Mouse (Mus musculus) midbrain, embryonic 10.5 days (tissue): ENCODE measurements at regions not wholly inside any gene's neighbourhood (a gene's known extent, or its start where the extent isn't known, plus 50 kb on each side); places are given as distances from the start of the nearest gene placed in this dataset.
"Not testable (repeated sequence)": the region's sequence is repeated elsewhere in the genome, so short reads cannot be mapped to it uniquely, and the experiment has no call there.

ENCODE experiments used
- DNase-seq: peaks from one replicate; pipeline ENCODE4 v3.0.0-alpha.2; 2017; ENCODE audit warnings: low spot score
- H3K27ac ChIP-seq: fragments of 300-500 bp; sonication (generic); replicated peaks from 2 replicates; pipeline ENCODE4 v1.5.1; 2016; ENCODE audit warnings: mild to moderate bottlenecking
- H3K27me3 ChIP-seq: fragments of 300-500 bp; sonication (generic); 2 replicates; pipeline ENCODE4 v1.6.1; 2016; ENCODE audit warnings: low read depth, mild to moderate bottlenecking; ENCODE audit not compliant: poor library complexity, severe bottlenecking
- H3K36me3 ChIP-seq: fragments of 300-500 bp; sonication (generic); 2 replicates; pipeline ENCODE4 v1.6.1; 2016; ENCODE audit warnings: mild to moderate bottlenecking, moderate library complexity
- H3K4me1 ChIP-seq: fragments of 300-500 bp; sonication (generic); 2 replicates; pipeline ENCODE4 v1.6.1; 2016
- H3K4me3 ChIP-seq: fragments of 300-500 bp; sonication (generic); 2 replicates; pipeline ENCODE4 v1.5.1; 2016; ENCODE audit warnings: mild to moderate bottlenecking, moderate library complexity
- H3K9me3 ChIP-seq: fragments of 300-500 bp; sonication (generic); replicated peaks from 2 replicates; pipeline ENCODE4 v1.6.1; 2016; ENCODE audit warnings: mild to moderate bottlenecking
- WGBS: fragments of 180-500 bp; shearing (Covaris S2); methylation state at CpG from one replicate; pipeline ENCODE4 v1.1.7; 2016; 5-methylcytosine and 5-hydroxymethylcytosine counted together

DNA sequence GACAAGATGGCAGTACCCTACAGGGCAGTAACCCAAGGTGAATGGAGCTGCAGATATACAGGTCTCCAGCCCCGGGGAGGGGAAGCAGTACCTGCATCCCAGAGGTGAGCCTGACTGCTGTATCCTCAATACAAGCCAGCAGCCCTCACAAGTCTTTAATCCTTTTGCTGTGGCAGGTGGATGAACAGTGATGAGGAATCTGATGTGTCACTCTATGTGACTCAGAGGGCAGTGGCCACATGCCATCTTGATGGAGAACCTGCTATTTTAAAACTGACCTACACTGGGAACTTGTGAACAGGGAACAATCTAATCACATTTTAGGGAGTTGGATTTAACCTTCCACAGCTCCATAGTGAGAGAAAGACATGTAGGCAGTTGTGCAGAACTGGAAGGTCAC lies 251.7 kb upstream of the Crbn start:
- no peaks in the 10 kb centered on the region for H3K4me1 ChIP-seq
- no peaks in the 10 kb centered on the region for H3K27me3 ChIP-seq
- H3K27ac ChIP-seq: no peak overlapping the region
- H3K4me3 ChIP-seq: no peak overlapping the region
- H3K36me3 ChIP-seq: no peaks in the 10 kb centered on the region
- DNase-seq: no peak
- no peaks in the 10 kb centered on the region for H3K9me3 ChIP-seq
- 85% methylated on average over 1 of the region's 1 CpGs for WGBS

DNA sequence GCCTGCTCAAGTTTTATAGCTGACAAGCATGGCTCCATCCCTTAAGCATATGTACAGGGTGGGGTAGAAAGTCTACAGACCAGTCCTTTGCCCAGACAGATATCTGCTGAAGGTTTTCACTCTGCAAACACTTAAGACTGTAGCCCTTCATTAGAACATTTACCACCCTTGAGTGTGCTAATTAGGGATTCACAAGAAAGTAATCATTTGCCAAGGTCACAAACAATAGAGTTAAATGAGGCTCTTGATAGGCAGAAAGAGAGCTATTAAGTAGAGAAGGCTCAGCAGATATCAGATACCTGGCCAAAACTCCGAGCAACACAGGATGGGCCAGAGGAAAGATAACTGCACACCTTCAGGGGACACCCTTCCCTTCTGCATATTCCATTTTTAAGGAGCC lies 252.3 kb upstream of the Crbn start:
- 86% methylated on average over 1 of the region's 1 CpGs for WGBS
- no peaks in the 10 kb centered on the region for H3K9me3 ChIP-seq
- no peaks in the 10 kb centered on the region for H3K4me1 ChIP-seq
- no peak overlapping the region for H3K27ac ChIP-seq
- H3K4me3 ChIP-seq: no peak overlapping the region
- H3K36me3 ChIP-seq: no peaks in the 10 kb centered on the region
- no peaks in the 10 kb centered on the region for H3K27me3 ChIP-seq
- no peak for DNase-seq

DNA sequence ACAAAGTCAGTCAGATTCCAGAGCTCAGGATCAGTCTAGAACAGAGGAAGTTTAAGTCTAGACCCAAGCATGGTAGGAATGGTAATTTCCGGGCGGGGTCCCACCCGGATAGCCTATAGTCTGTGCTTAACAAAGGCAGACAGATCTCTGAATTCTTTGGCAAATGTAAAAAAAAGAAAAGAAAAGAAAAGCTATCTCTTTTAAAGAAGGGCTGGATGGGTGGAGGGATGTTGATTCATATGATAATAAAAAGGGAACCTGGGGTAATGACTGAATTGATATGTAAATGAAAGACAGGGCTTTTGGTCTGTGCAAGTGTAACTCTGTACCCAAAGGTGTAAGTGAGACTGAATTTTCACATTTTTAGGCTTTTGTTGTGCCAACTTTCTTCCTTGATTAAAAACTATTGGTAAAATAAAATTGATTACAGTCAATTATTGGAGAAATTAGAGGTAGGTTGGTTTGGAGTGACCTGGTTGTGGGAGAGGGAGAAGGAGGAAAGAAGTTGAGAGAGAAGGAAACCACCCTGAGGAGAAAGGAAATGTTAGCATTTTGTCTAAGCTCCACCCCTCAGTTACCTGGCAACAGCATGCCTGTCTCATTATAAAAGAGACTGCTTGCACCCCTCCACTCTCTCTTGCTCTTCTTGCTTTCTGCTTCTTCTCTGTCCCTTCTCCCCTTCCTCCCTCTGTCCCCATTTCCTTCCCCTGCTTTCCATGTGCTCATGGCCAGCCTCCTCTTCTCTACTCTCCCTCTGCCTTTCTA lies 259.3 kb upstream of the Crbn start:
- Histone ChIP-seq H3K27ac (no peak overlapping the region), H3K9me3 (0 out of 2 replicates have a peak, but pooled peaks cover 5% of the 10 kb centered on the region), H3K4me1 (no peaks in the 10 kb centered on the region), H3K36me3 (no peaks in the 10 kb centered on the region), H3K27me3 (no peaks in the 10 kb centered on the region), H3K4me3 (no peak overlapping the region)
- DNase-seq: no peak
- 84% methylated on average over 3 of the region's 3 CpGs for WGBS

DNA sequence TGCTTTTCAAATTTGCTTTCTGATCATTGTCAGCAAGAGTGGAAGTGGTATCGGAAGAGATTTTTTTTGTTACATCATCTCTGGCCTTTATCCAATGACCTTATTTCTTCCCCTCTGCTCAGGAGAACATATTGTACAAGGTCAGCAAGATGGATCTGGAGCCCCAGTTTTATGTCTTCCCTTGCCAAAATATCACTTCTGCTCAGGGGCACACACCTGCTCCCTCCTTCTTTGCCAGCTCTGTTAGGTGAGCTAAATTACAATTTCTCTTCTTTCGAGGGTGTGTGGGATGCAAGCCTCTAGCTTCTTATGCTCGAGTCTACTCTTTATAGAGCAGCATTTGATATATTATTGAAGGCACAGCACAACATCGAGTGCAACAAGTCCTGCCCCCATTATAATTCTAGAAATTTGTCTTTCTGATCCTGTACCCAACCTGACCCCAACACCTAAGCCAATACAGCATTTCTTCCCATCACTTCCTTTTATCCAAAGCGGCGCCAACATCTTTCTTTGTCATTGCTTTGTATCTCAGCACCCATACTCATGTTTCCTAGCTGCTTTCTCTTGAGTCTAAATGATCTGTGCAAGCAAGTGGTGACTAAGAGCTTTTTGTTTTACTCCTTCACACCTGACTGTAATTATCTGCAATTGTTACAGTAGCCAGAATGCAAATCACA lies 263.1 kb upstream of the Crbn start:
- Histone ChIP-seq H3K36me3 (no peaks in the 10 kb centered on the region), H3K27me3 (no peaks in the 10 kb centered on the region), H3K4me3 (no peak overlapping the region), H3K9me3 (0 out of 2 replicates have a peak, but pooled peaks cover 2% of the 10 kb centered on the region), H3K27ac (no peak overlapping the region), H3K4me1 (no peaks in the 10 kb centered on the region)
- WGBS: 89% methylated on average over 6 of the region's 6 CpGs
- no peak for DNase-seq

DNA sequence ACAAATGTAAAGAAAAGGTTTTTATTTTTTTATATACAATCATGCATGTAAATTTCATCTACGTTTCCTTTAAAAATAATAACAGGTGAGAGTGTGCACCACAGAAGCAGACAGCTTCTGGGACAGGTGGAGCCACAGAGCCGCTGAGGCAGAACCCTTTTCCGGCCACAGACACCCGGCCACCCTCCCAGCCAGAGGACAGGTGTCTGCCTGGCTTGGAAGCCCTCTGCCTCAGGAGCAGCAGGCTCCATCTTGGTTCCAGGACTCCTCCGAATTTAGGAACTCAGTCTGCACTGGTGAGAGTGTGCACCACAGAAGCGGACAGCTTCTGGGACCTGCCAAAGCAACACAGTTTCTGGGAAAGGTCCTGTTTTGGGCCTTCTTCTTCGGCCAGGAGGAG lies 270.6 kb upstream of the Crbn start:
- no peak overlapping the region for H3K4me3 ChIP-seq
- H3K27ac ChIP-seq: no peak overlapping the region
- no peaks in the 10 kb centered on the region for H3K4me1 ChIP-seq
- no peaks in the 10 kb centered on the region for H3K36me3 ChIP-seq
- H3K27me3 ChIP-seq: no peaks in the 10 kb centered on the region
- H3K9me3 ChIP-seq: no peaks in the 10 kb centered on the region
- DNase-seq: no peak
- 89% methylated on average over 7 of the region's 7 CpGs for WGBS

DNA sequence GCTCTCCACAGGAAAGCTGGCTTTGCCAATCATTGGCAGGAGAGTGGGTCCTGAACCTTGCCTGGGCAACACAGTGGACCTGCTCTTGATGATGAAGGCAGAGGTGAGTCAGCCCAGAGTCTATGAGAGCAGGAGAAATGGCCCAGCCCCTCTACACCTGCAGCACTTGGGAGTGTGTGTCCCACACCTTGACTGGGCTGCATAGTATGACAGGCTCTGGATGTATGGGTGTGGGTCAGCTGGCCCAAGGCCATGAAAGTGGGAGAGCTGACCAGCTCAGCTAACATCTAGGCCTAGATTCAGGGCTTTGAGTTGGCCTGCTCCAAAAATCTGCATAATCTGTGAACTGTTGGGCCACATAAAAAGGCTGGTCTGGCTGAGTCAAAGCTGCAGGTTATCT lies 292.7 kb upstream of the Crbn start:
- H3K9me3 ChIP-seq: 0 out of 2 replicates have a peak, but pooled peaks cover 3% of the 10 kb centered on the region
- no peak for DNase-seq
- no peak overlapping the region for H3K4me3 ChIP-seq
- H3K27me3 ChIP-seq: no peaks in the 10 kb centered on the region
- no peak overlapping the region for H3K27ac ChIP-seq
- no peaks in the 10 kb centered on the region for H3K36me3 ChIP-seq
- H3K4me1 ChIP-seq: no peaks in the 10 kb centered on the region

DNA sequence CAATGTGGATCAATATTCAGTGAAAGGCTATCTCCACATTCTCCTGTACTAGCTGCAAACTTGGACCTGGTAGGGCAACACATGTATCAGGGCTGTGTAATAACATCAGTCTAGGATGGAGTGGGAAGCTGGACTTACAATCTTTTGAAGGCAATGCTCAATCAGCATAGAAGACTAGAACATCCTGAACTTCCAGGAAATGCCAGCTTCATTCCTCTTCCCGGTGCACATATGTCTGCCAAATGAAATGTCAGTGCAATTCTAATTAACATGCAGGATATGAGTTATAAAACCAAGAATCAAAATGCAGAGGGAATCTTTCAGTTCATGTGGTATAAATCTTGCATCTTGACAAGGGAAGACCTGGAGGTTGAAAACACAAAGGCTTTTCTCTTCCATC lies 328.8 kb upstream of the Crbn start:
- 100% methylated on average over 1 of the region's 1 CpGs for WGBS
- no peak overlapping the region for H3K4me3 ChIP-seq
- DNase-seq: no peak
- H3K36me3 ChIP-seq: no peaks in the 10 kb centered on the region
- H3K9me3 ChIP-seq: no peaks in the 10 kb centered on the region
- H3K27me3 ChIP-seq: no peaks in the 10 kb centered on the region
- no peaks in the 10 kb centered on the region for H3K4me1 ChIP-seq
- no peak overlapping the region for H3K27ac ChIP-seq

DNA sequence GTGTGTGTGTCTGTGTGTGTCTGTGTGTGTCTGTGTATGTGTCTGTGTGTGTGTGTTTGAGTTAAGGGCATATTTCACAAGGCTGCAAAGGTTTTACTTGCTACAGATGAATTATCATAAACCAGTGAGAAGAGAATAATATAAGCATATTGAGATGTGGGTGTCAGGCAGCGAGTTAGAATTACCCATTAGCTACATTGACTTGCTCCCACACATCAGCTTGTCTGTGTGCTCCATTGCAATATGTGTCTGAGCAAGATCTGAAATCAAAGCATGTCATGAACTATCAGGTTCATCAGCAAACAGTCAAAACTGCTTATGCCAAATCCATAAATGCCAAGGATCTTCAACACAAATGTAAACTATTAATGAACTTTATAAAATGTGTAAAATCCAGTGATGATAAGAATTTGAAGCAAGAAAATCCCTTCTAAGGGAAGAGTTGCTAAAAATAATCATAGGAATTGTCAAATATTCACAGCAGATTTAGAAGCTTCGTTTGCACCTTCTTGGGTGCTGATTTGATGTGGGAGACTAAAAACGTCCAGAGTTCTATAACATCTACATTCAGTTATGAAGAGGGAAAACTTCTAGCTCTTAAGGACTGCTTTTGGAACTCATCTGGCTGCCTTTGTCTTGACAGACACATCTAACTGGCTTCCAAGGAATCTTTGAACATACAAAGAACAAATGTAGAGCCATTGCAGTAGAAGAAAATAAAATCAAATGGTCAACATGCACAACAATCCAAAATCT lies 361.7 kb upstream of the Lrrn1 start:
- Histone ChIP-seq H3K27me3 (no peaks in the 10 kb centered on the region), H3K9me3 (no peaks in the 10 kb centered on the region), H3K4me1 (no peaks in the 10 kb centered on the region), H3K36me3 (no peaks in the 10 kb centered on the region), H3K27ac (no peak overlapping the region), H3K4me3 (no peak overlapping the region)
- WGBS: 85% methylated on average over 3 of the region's 3 CpGs
- DNase-seq: no peak

DNA sequence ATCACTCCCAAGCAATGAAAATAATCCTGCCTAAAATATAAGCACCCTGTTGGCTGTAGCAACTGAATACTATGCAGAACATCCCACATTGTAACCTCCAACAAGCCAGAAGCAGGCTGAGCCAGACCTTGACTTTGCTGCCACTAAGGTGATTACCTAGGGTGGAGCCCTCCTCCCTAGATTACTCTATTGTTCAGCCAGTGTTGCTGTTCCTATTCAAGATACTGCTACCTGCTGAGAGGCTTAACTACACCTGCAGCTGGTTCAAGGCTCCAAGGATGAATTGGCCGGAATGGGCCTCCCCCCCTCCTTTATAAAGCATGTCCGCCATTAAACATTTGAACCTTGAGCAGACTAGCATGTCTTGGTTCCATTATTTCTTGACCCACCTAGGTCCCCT lies 311.3 kb upstream of the Lrrn1 start:
- no peak for DNase-seq
- WGBS: 83% methylated on average over 2 of the region's 2 CpGs

DNA sequence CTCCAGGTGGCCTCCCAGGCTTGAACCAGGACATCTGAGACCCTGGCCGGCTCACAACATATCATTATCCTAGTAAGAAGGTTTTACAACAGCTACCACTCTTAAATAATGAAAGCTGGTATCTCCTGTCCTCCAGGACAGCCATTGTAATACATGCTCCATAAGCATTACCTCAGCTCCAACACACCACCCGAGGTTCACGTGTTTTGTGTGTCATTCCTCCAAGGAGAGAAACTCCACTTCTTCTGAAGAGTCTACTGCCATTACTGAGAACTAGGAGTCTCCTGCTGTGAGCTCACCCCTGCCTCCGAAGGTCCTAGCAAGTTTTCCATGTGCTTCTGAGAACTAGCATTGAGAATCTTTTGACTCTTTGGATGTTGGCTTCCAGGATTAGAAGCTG lies 310.8 kb upstream of the Lrrn1 start:
- H3K4me3 ChIP-seq: no peak overlapping the region
- H3K27me3 ChIP-seq: no peaks in the 10 kb centered on the region
- 69% methylated on average over 4 of the region's 4 CpGs for WGBS
- no peak for DNase-seq
- H3K4me1 ChIP-seq: no peaks in the 10 kb centered on the region
- no peaks in the 10 kb centered on the region for H3K36me3 ChIP-seq
- no peaks in the 10 kb centered on the region for H3K9me3 ChIP-seq
- no peak overlapping the region for H3K27ac ChIP-seq

More for the DNA sequence above, 311.3 kb upstream of the Lrrn1 start:
- Histone ChIP-seq H3K4me1 (no peaks in the 10 kb centered on the region), H3K27me3 (no peaks in the 10 kb centered on the region), H3K4me3 (no peak overlapping the region), H3K36me3 (no peaks in the 10 kb centered on the region), H3K9me3 (no peaks in the 10 kb centered on the region), H3K27ac (no peak overlapping the region)

DNA sequence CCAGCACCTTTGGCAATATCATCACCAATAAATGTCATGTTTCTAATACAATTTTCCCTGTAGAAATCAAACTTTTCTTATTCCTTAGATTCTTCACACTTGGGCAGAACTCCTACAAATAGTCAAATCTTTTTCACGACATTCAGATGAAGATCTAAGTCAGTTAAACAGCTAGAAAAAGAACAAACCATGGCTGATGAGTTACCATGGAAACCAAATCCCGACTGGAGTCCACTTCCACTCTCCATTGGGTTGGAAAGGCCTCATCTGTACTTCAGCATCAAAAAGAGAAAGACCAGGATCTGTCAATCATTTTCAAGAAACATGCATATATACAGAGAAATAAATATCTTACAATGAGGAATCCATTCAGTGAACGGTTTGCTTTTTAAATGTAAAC lies 307.0 kb upstream of the Lrrn1 start:
- no peaks in the 10 kb centered on the region for H3K9me3 ChIP-seq
- no peak overlapping the region for H3K4me3 ChIP-seq
- WGBS: 52% methylated on average over 3 of the region's 3 CpGs
- no peaks in the 10 kb centered on the region for H3K27me3 ChIP-seq
- no peak for DNase-seq
- no peak overlapping the region for H3K27ac ChIP-seq
- no peaks in the 10 kb centered on the region for H3K4me1 ChIP-seq
- H3K36me3 ChIP-seq: no peaks in the 10 kb centered on the region

DNA sequence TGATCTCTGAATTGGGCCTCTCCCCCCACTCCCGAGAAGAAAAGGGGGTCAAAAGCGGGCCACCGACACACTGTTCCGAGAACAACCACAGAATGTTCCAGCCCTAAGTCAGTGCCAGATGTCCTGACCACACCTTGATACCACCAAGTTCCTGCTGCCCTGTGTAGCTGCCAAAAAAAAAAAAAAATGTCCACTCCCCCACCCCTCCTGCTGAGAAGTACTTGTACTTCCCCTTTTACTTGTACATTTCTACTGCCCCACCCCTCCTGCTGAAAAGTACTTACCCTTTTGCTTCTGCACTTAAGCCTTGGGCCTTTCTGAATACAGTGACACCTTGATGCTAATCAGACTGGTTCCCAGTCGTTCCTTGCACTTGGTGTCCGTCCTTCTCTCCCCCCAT lies 299.7 kb upstream of the Lrrn1 start:
- not testable (repeated sequence) for H3K27me3 ChIP-seq, H3K9me3 ChIP-seq, H3K27ac ChIP-seq, H3K4me1 ChIP-seq, H3K36me3 ChIP-seq, H3K4me3 ChIP-seq, DNase-seq
- WGBS: 90% methylated on average over 6 of the region's 6 CpGs

DNA sequence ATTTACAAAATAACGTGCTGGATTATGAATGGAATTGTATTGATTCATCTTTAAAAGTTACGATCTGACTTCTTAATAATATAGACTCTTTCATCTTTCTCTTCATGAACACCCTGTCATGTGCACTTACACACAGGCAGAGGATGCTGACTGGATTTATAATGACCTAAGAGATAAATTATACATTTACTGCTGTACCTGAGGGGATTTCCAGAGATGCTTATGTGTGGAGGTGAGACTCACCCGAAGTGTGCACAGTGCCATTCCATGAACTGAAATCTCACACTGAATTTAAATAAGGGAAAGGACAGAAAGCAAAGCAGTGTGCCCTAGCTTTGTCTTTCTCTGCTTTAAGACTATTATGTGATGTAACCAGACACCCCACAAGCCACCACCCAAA lies 291.9 kb upstream of the Lrrn1 start:
- Histone ChIP-seq H3K36me3 (no peaks in the 10 kb centered on the region), H3K27me3 (no peaks in the 10 kb centered on the region), H3K9me3 (no peaks in the 10 kb centered on the region), H3K4me1 (no peaks in the 10 kb centered on the region), H3K4me3 (no peak overlapping the region), H3K27ac (no peak overlapping the region)
- DNase-seq: no peak
- 87% methylated on average over 3 of the region's 3 CpGs for WGBS
